Mouse (Mus musculus): Measurements from ENCODE around the gene Igfbp4. TPM values are rescaled to one million over a fixed set of nuclear protein-coding genes. Genes with fewer than 3 reads are reported as not detected.

Gene Igfbp4
- polyA plus RNA-seq, 1 experiment from 2014 or later: 228 TPM

- no peak overlapping the region for H3K4me2 ChIP-seq (replicated peaks; ENCODE audit: low read depth)
- WGBS: 79% methylated on average over 4 of the region's 4 CpGs
- no peaks in the 10 kb centered on the region for H3K36me3 ChIP-seq (ENCODE audit: control insufficient read depth, insufficient read depth, low read length)
- no peak for ATAC-seq (ENCODE audit: low FRiP score, low TSS enrichment)
- no peaks in the 10 kb centered on the region for H3K9me3 ChIP-seq (ENCODE audit: control insufficient read depth, low read length)
- no peaks in the 10 kb centered on the region for H3K27me3 ChIP-seq (ENCODE audit: control insufficient read depth, insufficient read depth, low read length)
- TF ChIP-seq EP300 (optimal IDR thresholded peaks at IDR 0.05) (no peak), CTCF (IDR thresholded peaks at IDR 0.05; ENCODE audit: low read depth) (no peak)
- DNase-seq (ENCODE audit: low spot score): no peak
- no peak overlapping the region for H3K4me3 ChIP-seq (ENCODE audit: low read depth, low read length)
- no peak overlapping the region for H3K9ac ChIP-seq (ENCODE audit: low read length)
- no peaks in the 10 kb centered on the region for H3K4me1 ChIP-seq (replicated peaks; ENCODE audit: control insufficient read depth, insufficient read depth)
- H3K27ac ChIP-seq (replicated peaks): no peak overlapping the region
These were observed 54.7 kb downstream of the Igfbp4 start for GRCm38 (mm10) chr11:99095759-99096158.

- WGBS: 69% methylated on average over 4 of the region's 4 CpGs
- Histone ChIP-seq H3K9me3 (ENCODE audit: control insufficient read depth, low read length) (no peaks in the 10 kb centered on the region), H3K36me3 (ENCODE audit: control insufficient read depth, insufficient read depth, low read length) (no peaks in the 10 kb centered on the region), H3K27ac (replicated peaks) (no peak overlapping the region), H3K4me3 (ENCODE audit: low read depth, low read length) (no peak overlapping the region), H3K4me1 (replicated peaks; ENCODE audit: control insufficient read depth, insufficient read depth) (no peaks in the 10 kb centered on the region), H3K9ac (ENCODE audit: low read length) (no peak overlapping the region), H3K27me3 (ENCODE audit: control insufficient read depth, insufficient read depth, low read length) (no peaks in the 10 kb centered on the region), H3K4me2 (replicated peaks; ENCODE audit: low read depth) (no peak overlapping the region)
- TF ChIP-seq CTCF (IDR thresholded peaks at IDR 0.05; ENCODE audit: low read depth) (no peak), EP300 (optimal IDR thresholded peaks at IDR 0.05) (no peak)
- no peak for DNase-seq (ENCODE audit: low spot score)
- ATAC-seq (ENCODE audit: low FRiP score, low TSS enrichment): no peak
These were observed 55.4 kb downstream of the Igfbp4 start for GRCm38 (mm10) chr11:99096417-99096816.

GRCm38 (mm10) chr11:99096996-99097774, 56.1 kb downstream of the Igfbp4 start:
- H3K9me3 ChIP-seq (ENCODE audit: control insufficient read depth, low read length): no peaks in the 10 kb centered on the region
- TF ChIP-seq CTCF (IDR thresholded peaks at IDR 0.05; ENCODE audit: low read depth) (no peak), EP300 (optimal IDR thresholded peaks at IDR 0.05) (no peak)
- no peaks in the 10 kb centered on the region for H3K27me3 ChIP-seq (ENCODE audit: control insufficient read depth, insufficient read depth, low read length)
- no peak overlapping the region for H3K4me2 ChIP-seq (replicated peaks; ENCODE audit: low read depth)
- ATAC-seq (ENCODE audit: low FRiP score, low TSS enrichment) (no peak), DNase-seq (ENCODE audit: low spot score) (no peak)
- no peak overlapping the region for H3K27ac ChIP-seq (replicated peaks)
- H3K4me3 ChIP-seq (ENCODE audit: low read depth, low read length): no peak overlapping the region
- H3K9ac ChIP-seq (ENCODE audit: low read length): no peak overlapping the region
- H3K36me3 ChIP-seq (ENCODE audit: control insufficient read depth, insufficient read depth, low read length): no peaks in the 10 kb centered on the region
- no peaks in the 10 kb centered on the region for H3K4me1 ChIP-seq (replicated peaks; ENCODE audit: control insufficient read depth, insufficient read depth)
- WGBS: 68% methylated on average over 8 of the region's 8 CpGs

- no peaks in the 10 kb centered on the region for H3K27me3 ChIP-seq (ENCODE audit: control insufficient read depth, insufficient read depth, low read length)
- TF ChIP-seq CTCF (IDR thresholded peaks at IDR 0.05; ENCODE audit: low read depth) (no peak), EP300 (optimal IDR thresholded peaks at IDR 0.05) (no peak)
- no peak overlapping the region; the same call in 1 of the 2 replicates for H3K27ac ChIP-seq (replicated peaks)
- no peaks in the 10 kb centered on the region for H3K36me3 ChIP-seq (ENCODE audit: control insufficient read depth, insufficient read depth, low read length)
- H3K4me2 ChIP-seq (replicated peaks; ENCODE audit: low read depth): no peak overlapping the region
- no peaks in the 10 kb centered on the region for H3K9me3 ChIP-seq (ENCODE audit: control insufficient read depth, low read length)
- no peak overlapping the region for H3K9ac ChIP-seq (ENCODE audit: low read length)
- H3K4me1 ChIP-seq (replicated peaks; ENCODE audit: control insufficient read depth, insufficient read depth): no peaks in the 10 kb centered on the region
- no peak overlapping the region for H3K4me3 ChIP-seq (ENCODE audit: low read depth, low read length)
- ATAC-seq (ENCODE audit: low FRiP score, low TSS enrichment): no peak
- DNase-seq (ENCODE audit: low spot score): no peak
- 89% methylated on average over 9 of the region's 9 CpGs for WGBS
These were observed 57.9 kb downstream of the Igfbp4 start for GRCm38 (mm10) chr11:99098924-99099323.

GRCm38 (mm10) chr11:99099516-99099915, 58.5 kb downstream of the Igfbp4 start:
- H3K4me2 ChIP-seq (replicated peaks; ENCODE audit: low read depth): no peak overlapping the region
- no peak for DNase-seq (ENCODE audit: low spot score)
- no peak for TF ChIP-seq CTCF (IDR thresholded peaks at IDR 0.05; ENCODE audit: low read depth)
- no peak for TF ChIP-seq EP300 (optimal IDR thresholded peaks at IDR 0.05)
- no peaks in the 10 kb centered on the region for H3K9me3 ChIP-seq (ENCODE audit: control insufficient read depth, low read length)
- no peaks in the 10 kb centered on the region for H3K4me1 ChIP-seq (replicated peaks; ENCODE audit: control insufficient read depth, insufficient read depth)
- no peak overlapping the region for H3K9ac ChIP-seq (ENCODE audit: low read length)
- H3K27ac ChIP-seq (replicated peaks): no peak overlapping the region
- 70% methylated on average over 7 of the region's 7 CpGs for WGBS
- ATAC-seq (ENCODE audit: low FRiP score, low TSS enrichment): no peak
- H3K36me3 ChIP-seq (ENCODE audit: control insufficient read depth, insufficient read depth, low read length): no peaks in the 10 kb centered on the region
- no peaks in the 10 kb centered on the region for H3K27me3 ChIP-seq (ENCODE audit: control insufficient read depth, insufficient read depth, low read length)
- no peak overlapping the region for H3K4me3 ChIP-seq (ENCODE audit: low read depth, low read length)

GRCm38 (mm10) chr11:99100215-99100614, 59.2 kb downstream of the Igfbp4 start:
- TF ChIP-seq CTCF (IDR thresholded peaks at IDR 0.05; ENCODE audit: low read depth): no peak
- TF ChIP-seq EP300 (optimal IDR thresholded peaks at IDR 0.05): no peak
- DNase-seq (ENCODE audit: low spot score) (no peak), ATAC-seq (ENCODE audit: low FRiP score, low TSS enrichment) (no peak)
- Histone ChIP-seq H3K4me1 (replicated peaks; ENCODE audit: control insufficient read depth, insufficient read depth) (0 out of 2 replicates have a peak, but pooled peaks cover under 1% of the 10 kb centered on the region), H3K9ac (ENCODE audit: low read length) (no peak overlapping the region), H3K9me3 (ENCODE audit: control insufficient read depth, low read length) (no peaks in the 10 kb centered on the region), H3K27me3 (ENCODE audit: control insufficient read depth, insufficient read depth, low read length) (no peaks in the 10 kb centered on the region), H3K4me3 (ENCODE audit: low read depth, low read length) (no peak overlapping the region), H3K36me3 (ENCODE audit: control insufficient read depth, insufficient read depth, low read length) (no peaks in the 10 kb centered on the region), H3K27ac (replicated peaks) (no peak overlapping the region), H3K4me2 (replicated peaks; ENCODE audit: low read depth) (no peak overlapping the region)
- 69% methylated on average over 5 of the region's 5 CpGs for WGBS

Data from stomach, postnatal 0 days (tissue).